Mouse (Mus musculus) fibroblast of lung, adult 2 months (primary cell): ENCODE results near the gene Vwa7.

Experiments
- DNase-seq: peaks from one replicate; pipeline ENCODE4 v3.0.0-alpha.2; 2011; ENCODE audit warnings: low read depth

The Vwa7 gene

GRCm38 (mm10) chr17:35064378-35064877, 48.0 kb downstream of the Vwa7 start:
- DNase-seq: no peak

DNA sequence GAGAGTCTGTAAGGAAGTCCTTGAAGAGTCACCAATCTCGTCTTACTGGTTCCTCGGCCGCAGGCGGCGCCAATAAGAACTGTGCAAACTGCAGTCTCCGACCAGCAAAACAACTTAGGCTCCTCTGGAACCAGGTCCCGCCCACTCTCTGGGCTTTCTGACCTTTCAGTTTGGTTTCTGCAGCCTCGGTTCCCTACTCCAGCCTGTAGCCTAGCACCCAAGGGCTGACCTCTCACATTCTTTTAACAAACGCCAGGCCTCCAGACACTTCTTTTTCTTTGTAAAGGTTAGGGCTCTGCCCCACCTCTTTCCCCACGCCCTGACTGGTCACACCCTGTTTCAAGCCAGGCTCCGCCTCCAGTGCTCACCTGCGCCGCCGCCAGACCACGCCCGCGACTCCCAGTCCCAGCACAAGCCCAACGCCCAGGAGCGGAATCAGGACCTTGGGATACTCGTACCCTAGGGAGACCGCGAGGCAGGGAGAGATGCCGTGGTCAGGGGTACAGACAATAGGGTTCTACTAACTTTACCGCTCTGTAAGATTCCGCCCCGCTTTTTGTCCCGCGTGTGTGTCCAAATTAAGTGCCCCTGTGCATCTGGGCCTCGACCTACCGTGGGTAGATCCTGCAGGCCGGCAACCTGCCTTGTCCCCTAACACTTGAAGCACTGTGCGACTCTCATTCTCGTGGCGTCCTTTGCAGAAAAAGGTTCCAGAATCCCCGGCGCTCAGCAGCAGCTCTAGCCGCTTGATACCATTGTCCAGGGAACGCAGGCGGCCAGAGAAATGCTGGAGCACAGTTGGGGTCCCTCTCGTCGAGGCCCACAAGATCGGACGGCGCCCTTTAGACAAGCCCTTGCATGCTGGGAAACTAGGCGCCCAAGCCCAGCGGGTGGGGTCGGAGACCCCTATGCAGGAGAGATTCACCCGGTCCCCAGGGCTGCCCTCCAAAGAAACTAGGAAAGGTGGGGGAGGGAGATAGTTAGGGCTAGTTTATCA, 48.9 kb downstream of the Vwa7 start, which contains the start of gene Ly6g6c:
TSS of gene Ly6g6c (plus strand) at position 438 of the 997 bp plus-strand sequence.
- no peak for DNase-seq

GRCm38 (mm10) chr17:35066084-35066483, 49.7 kb downstream of the Vwa7 start, which contains the start of gene Mpig6b:
Gene Mpig6b (minus strand): TSS chr17:35066184.
- no peak for DNase-seq

- DNase-seq: no peak
Observed at GRCm38 (mm10) chr17:35068213-35068914, 52.0 kb downstream of the Vwa7 start.

GRCm38 (mm10) chr17:35070556-35071229, 54.3 kb downstream of the Vwa7 start:
- DNase-seq: no peak

DNA sequence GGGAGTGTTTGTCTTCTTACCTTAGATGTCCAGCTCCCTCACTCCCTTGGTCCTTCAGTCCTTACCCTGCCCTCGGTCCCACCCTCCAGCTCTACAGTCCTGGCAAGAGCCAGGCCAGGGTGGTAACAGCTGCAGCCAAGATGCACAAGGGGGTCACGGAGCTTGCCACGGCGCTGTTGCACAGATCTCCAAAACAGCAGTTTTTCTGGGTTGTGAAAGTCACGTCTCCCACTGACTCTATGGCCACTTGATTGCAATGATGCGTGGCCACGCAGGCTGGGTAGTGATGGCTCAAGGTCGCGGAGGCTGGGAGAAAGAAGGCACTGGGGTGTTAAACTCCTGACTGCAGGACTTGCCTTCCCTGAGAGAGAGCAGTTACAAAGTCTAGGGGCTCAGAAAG, 55.1 kb downstream of the Vwa7 start:
- no peak for DNase-seq

DNA sequence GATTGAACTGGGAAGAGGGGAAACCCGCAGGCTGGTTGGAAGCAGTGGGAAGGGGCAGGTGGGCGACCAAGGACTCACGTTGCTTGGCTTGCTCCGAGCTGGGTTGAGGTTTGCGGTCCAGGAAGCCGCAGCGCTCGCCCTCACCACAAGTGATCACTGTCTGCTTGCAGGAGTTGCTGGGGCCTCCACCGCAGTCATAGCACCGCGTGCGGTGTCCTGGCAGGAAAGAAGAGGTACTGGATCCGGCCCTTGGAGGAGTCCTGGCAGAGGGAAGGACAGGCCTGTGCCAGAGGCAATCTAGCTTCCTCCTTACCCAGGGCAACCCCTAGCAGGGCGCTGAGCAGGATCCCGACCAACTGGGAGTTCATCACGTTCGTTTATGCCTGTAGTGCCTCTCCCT, 57.7 kb downstream of the Vwa7 start:
- DNase-seq: no peak
